Mouse (Mus musculus): ENCODE data around the gene Pianp. TPM values are rescaled to one million over a fixed set of nuclear protein-coding genes. Genes with fewer than 3 reads are reported as not detected.
A peak's percentile ranks its signal among the peaks of the same experiment; 100 is the strongest.

The Pianp gene
- polyA plus RNA-seq, 1 experiment, result 104 TPM

GRCm38 (mm10) chr6:124965088-124965719 is 31.3 kb upstream of the Pianp start, which contains the start of gene Cops7a:
Gene Cops7a, minus strand, starts transcription at chr6:124965538.
- H3K27ac ChIP-seq (ENCODE audit: insufficient read depth, low read length), result peak within 1 kb of the TSS; percentile 85
- peak; percentile 97 for DNase-seq
- TF ChIP-seq CTCF (IDR thresholded peaks at IDR 0.05; ENCODE audit: borderline replicate concordance, insufficient read depth, low read depth, low read length), result no peak
- peak; percentile 90 for TF ChIP-seq POLR2A (IDR thresholded peaks at IDR 0.05; ENCODE audit: borderline replicate concordance, insufficient read depth, low read length)
- under 1% methylated on average over 68 of the region's 68 CpGs for WGBS
- no peaks in the 10 kb centered on the region for H3K27me3 ChIP-seq (ENCODE audit: control insufficient read depth, insufficient read depth, low read length)
- peak within 1 kb of the TSS; percentile 84 for H3K4me3 ChIP-seq (replicated peaks; ENCODE audit: insufficient read depth, low read depth, low read length)
- peaks cover 5% of the 10 kb centered on the region; the same call in 1 of the 2 replicates for H3K4me1 ChIP-seq (ENCODE audit: control insufficient read depth, insufficient read depth, low read length)

GRCm38 (mm10) chr6:124965747-124966146 is 30.7 kb upstream of the Pianp start:
- Histone ChIP-seq H3K27me3 (ENCODE audit: control insufficient read depth, insufficient read depth, low read length) (no peaks in the 10 kb centered on the region), H3K4me3 (replicated peaks; ENCODE audit: insufficient read depth, low read depth, low read length) (peak overlapping the region; percentile 84), H3K27ac (ENCODE audit: insufficient read depth, low read length) (peak overlapping the region; percentile 84), H3K4me1 (ENCODE audit: control insufficient read depth, insufficient read depth, low read length) (peaks cover 5% of the 10 kb centered on the region; the same call in 1 of the 2 replicates)
- TF ChIP-seq CTCF (IDR thresholded peaks at IDR 0.05; ENCODE audit: borderline replicate concordance, insufficient read depth, low read depth, low read length) (no peak), POLR2A (IDR thresholded peaks at IDR 0.05; ENCODE audit: borderline replicate concordance, insufficient read depth, low read length) (no peak)
- 11% methylated on average over 15 of the region's 15 CpGs for whole genome bisulfite sequencing
- DNase-seq, result no peak

DNA sequence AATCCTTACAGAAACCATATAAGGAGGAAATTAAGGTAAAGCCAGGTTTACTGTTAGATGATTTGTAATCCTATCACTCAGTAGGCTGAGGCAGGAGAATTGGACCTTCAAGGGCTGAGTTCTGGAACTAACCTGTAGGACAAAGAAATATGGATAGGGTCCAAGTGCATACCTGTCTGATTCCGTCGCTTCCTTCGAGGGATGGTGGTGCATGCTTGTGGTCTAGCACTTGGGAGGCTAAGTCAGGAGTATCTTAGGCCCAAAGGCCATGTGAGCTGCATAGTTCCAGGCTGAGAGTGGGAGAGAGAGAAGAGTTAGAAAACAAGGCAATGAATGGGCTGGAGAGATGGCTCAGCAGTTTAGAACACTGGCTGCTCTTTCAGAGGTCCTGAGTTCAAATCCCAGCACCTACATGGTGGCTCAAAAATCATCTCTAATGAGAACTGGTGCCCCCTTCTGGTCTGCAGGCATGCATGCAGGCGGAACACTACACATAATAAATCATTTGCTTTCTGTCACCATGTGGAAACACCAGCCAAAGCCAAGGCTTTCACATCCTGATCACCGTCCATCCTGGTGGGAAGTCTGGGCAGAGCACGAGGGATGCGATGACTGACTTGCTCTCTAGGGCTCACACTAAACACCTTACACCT is 29.9 kb upstream of the Pianp start:
- TF ChIP-seq CTCF (IDR thresholded peaks at IDR 0.05; ENCODE audit: borderline replicate concordance, insufficient read depth, low read depth, low read length) (peak; percentile 27; the same call in 1 of the 2 replicates), POLR2A (IDR thresholded peaks at IDR 0.05; ENCODE audit: borderline replicate concordance, insufficient read depth, low read length) (no peak)
- Histone ChIP-seq H3K4me1 (ENCODE audit: control insufficient read depth, insufficient read depth, low read length) (peaks cover 5% of the 10 kb centered on the region; the same call in 1 of the 2 replicates), H3K27ac (ENCODE audit: insufficient read depth, low read length) (no peak overlapping the region), H3K27me3 (ENCODE audit: control insufficient read depth, insufficient read depth, low read length) (no peaks in the 10 kb centered on the region), H3K4me3 (replicated peaks; ENCODE audit: insufficient read depth, low read depth, low read length) (no peak overlapping the region)
- 90% methylated on average over 7 of the region's 7 CpGs for WGBS
- DNase-seq, result peak in 1 of 2 experiments; percentile 21

- H3K27me3 ChIP-seq (ENCODE audit: control insufficient read depth, insufficient read depth, low read length), result no peaks in the 10 kb centered on the region
- peak; percentile 29 to 65 for DNase-seq
- TF ChIP-seq POLR2A (IDR thresholded peaks at IDR 0.05; ENCODE audit: borderline replicate concordance, insufficient read depth, low read length) (no peak), CTCF (IDR thresholded peaks at IDR 0.05; ENCODE audit: borderline replicate concordance, insufficient read depth, low read depth, low read length) (peak; percentile 48; the same call in 1 of the 2 replicates)
- H3K4me1 ChIP-seq (ENCODE audit: control insufficient read depth, insufficient read depth, low read length), result peaks cover 5% of the 10 kb centered on the region; the same call in 1 of the 2 replicates
- H3K4me3 ChIP-seq (replicated peaks; ENCODE audit: insufficient read depth, low read depth, low read length), result no peak overlapping the region
- no peak overlapping the region for H3K27ac ChIP-seq (ENCODE audit: insufficient read depth, low read length)
- 68% methylated on average over 4 of the region's 4 CpGs for WGBS
These were observed 28.7 kb upstream of the Pianp start for GRCm38 (mm10) chr6:124967766-124968165.

DNA sequence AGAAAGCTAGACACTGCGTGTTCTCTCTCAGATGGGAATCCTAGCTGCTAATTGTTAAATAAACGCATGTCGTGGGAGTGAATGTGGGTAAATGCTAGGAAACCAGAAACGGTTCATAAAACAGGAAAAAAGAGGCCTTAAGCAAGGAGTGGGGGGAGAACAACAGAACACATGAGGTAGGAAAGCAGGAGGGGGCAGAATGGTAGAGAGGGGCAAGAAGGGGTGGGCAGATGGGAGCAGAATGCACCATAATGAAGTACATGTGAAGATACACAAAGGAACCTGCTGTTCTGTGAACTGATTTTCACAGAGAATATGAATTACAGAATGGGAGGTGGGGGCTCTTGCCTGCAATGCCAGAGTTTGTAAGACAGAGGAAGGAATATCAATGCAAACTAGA is 4.3 kb upstream of the Pianp start:
- Histone ChIP-seq H3K27me3 (ENCODE audit: control insufficient read depth, insufficient read depth, low read length) (no peaks in the 10 kb centered on the region), H3K4me1 (ENCODE audit: control insufficient read depth, insufficient read depth, low read length) (no peaks in the 10 kb centered on the region), H3K27ac (ENCODE audit: insufficient read depth, low read length) (no peak overlapping the region), H3K4me3 (replicated peaks; ENCODE audit: insufficient read depth, low read depth, low read length) (no peak overlapping the region)
- TF ChIP-seq POLR2A (IDR thresholded peaks at IDR 0.05; ENCODE audit: borderline replicate concordance, insufficient read depth, low read length) (no peak), CTCF (IDR thresholded peaks at IDR 0.05; ENCODE audit: borderline replicate concordance, insufficient read depth, low read depth, low read length) (no peak)
- 80% methylated on average over 4 of the region's 4 CpGs for WGBS
- DNase-seq, result no peak

- 84% methylated on average over 9 of the region's 9 CpGs for WGBS
- Histone ChIP-seq H3K4me3 (replicated peaks; ENCODE audit: insufficient read depth, low read depth, low read length) (no peak overlapping the region), H3K27me3 (ENCODE audit: control insufficient read depth, insufficient read depth, low read length) (no peaks in the 10 kb centered on the region), H3K4me1 (ENCODE audit: control insufficient read depth, insufficient read depth, low read length) (0 out of 2 replicates have a peak, but pooled peaks cover 6% of the 10 kb centered on the region), H3K27ac (ENCODE audit: insufficient read depth, low read length) (no peak overlapping the region)
- DNase-seq, result no peak
- TF ChIP-seq POLR2A (IDR thresholded peaks at IDR 0.05; ENCODE audit: borderline replicate concordance, insufficient read depth, low read length) (no peak), CTCF (IDR thresholded peaks at IDR 0.05; ENCODE audit: borderline replicate concordance, insufficient read depth, low read depth, low read length) (no peak)
These were observed 3.1 kb upstream of the Pianp start for GRCm38 (mm10) chr6:124993365-124993764.

- Histone ChIP-seq H3K4me1 (ENCODE audit: control insufficient read depth, insufficient read depth, low read length) (0 out of 2 replicates have a peak, but pooled peaks cover 6% of the 10 kb centered on the region), H3K27me3 (ENCODE audit: control insufficient read depth, insufficient read depth, low read length) (no peaks in the 10 kb centered on the region), H3K27ac (ENCODE audit: insufficient read depth, low read length) (no peak overlapping the region), H3K4me3 (replicated peaks; ENCODE audit: insufficient read depth, low read depth, low read length) (no peak overlapping the region)
- TF ChIP-seq POLR2A (IDR thresholded peaks at IDR 0.05; ENCODE audit: borderline replicate concordance, insufficient read depth, low read length) (no peak), CTCF (IDR thresholded peaks at IDR 0.05; ENCODE audit: borderline replicate concordance, insufficient read depth, low read depth, low read length) (no peak)
- WGBS, result 10% methylated on average over 11 of the region's 11 CpGs
- no peak for DNase-seq
These were observed 2.6 kb upstream of the Pianp start for GRCm38 (mm10) chr6:124993876-124994275.
